Mouse (Mus musculus) liver, embryonic 14.5 days (tissue): ENCODE measurements at regions not wholly inside any gene's neighbourhood (a gene's known extent, or its start where the extent isn't known, plus 50 kb on each side); places are given as distances from the start of the nearest gene placed in this dataset.
"Not testable (repeated sequence)": the region's sequence is repeated elsewhere in the genome, so short reads cannot be mapped to it uniquely, and the experiment has no call there.

Experiments used
- ATAC-seq: fragments of 200-750 bp; cut with Nextera tagmentation; 2 replicates; pipeline ENCODE4 v1.8.0; 2017; ENCODE audit warnings: moderate number of reproducible peaks, mild to moderate bottlenecking, moderate library complexity; ENCODE audit not compliant: insufficient read depth
- DNase-seq, 3 experiments: peaks; one replicate each; pipeline ENCODE4 v3.0.0-alpha.2; 2012 to 2013; ENCODE audit warnings: low read depth in 3 of 3, low spot score in 3 of 3
- H3K27ac ChIP-seq: fragments of 300-500 bp; sonication (generic); 2 replicates; pipeline ENCODE4 v1.5.1; 2014; ENCODE audit warnings: moderate library complexity, mild to moderate bottlenecking, control low read depth, inconsistent platforms
- H3K27me3 ChIP-seq: fragments of 300-500 bp; sonication (generic); 2 replicates; pipeline ENCODE4 v1.6.1; 2014; ENCODE audit warnings: mild to moderate bottlenecking, low read length, moderate library complexity; ENCODE audit not compliant: control insufficient read depth, insufficient read depth
- H3K36me3 ChIP-seq: fragments of 300-500 bp; sonication (generic); replicated peaks from 2 replicates; pipeline ENCODE4 v1.6.1; 2014; ENCODE audit warnings: low read depth; ENCODE audit not compliant: control insufficient read depth, insufficient read depth
- H3K4me1 ChIP-seq, 2 experiments: fragments of 200-500 bp in 1 of 2; fragments of 300-500 bp in 1 of 2; sonication (generic) in 1 of 2; replicated peaks; 2 replicates each; pipeline ENCODE4 v1.6.1; 2012 to 2014; ENCODE audit warnings: antibody characterized with exemption in 1 of 2, inconsistent platforms in 1 of 2, low read length in 1 of 2; ENCODE audit not compliant: control insufficient read depth in 2 of 2, insufficient read depth in 2 of 2
- H3K4me2 ChIP-seq: fragments of 300-500 bp; sonication (generic); 2 replicates; pipeline ENCODE4 v1.6.1; 2014; ENCODE audit warnings: low read depth, mild to moderate bottlenecking, control low read depth, moderate library complexity
- H3K4me3 ChIP-seq, 2 experiments: fragments of 200-500 bp in 1 of 2; fragments of 300-500 bp in 1 of 2; sonication (generic) in 1 of 2; 2 replicates each; pipeline ENCODE4 v1.5.1; 2012 to 2014; ENCODE audit warnings: low read depth in 2 of 2, low read length in 2 of 2, mild to moderate bottlenecking in 2 of 2, control low read depth in 1 of 2, inconsistent platforms in 1 of 2, moderate library complexity in 1 of 2; ENCODE audit not compliant: insufficient read depth in 1 of 2
- H3K9ac ChIP-seq: fragments of 300-500 bp; sonication (generic); replicated peaks from 2 replicates; pipeline ENCODE4 v1.6.1; 2014; ENCODE audit warnings: mild to moderate bottlenecking, control low read depth, moderate library complexity
- H3K9me3 ChIP-seq: fragments of 300-500 bp; sonication (generic); 2 replicates; pipeline ENCODE4 v1.6.1; 2016; ENCODE audit warnings: low read length, mixed read lengths; ENCODE audit not compliant: control insufficient read depth
- CTCF ChIP-seq: IDR thresholded peaks from 2 replicates; pipeline ENCODE4 v1.5.1; 2016; ENCODE audit warnings: antibody characterized with exemption, low read depth, control low read depth
- EP300 ChIP-seq: IDR thresholded peaks from 2 replicates; pipeline ENCODE4 v1.6.1; 2016; ENCODE audit warnings: antibody characterized with exemption, low read depth
- WGBS: fragments of 180-500 bp; shearing (Covaris S2); extraction: QIAGEN DNeasy Blood & Tissue Kit; methylation state at CpG from one replicate; pipeline ENCODE4 v1.1.7; 2014; ENCODE audit not compliant: insufficient replicate concordance; 5-methylcytosine and 5-hydroxymethylcytosine counted together

DNA sequence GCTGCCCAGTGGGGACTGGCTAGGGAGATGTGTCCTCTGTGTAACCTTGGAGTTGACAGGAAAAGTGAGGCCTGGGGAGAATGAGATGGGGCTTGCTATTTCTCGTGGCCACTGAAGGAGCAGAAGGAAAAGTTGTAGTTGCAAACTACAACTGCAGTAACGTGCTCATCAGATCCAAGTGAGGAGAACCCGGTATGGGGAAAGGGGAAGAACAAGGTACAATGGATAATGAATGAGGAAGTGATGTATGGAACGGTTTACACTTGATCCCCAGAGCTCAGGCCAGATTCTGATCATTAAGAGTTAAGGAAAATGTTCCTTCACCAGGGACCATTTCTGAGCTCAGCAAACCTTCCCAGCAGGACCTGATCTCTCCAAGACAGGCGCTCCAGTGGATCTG, 92.6 kb downstream of the Phlda1 start:
- TF ChIP-seq CTCF, result no peak
- TF ChIP-seq EP300, result no peak
- Histone ChIP-seq H3K4me1 (peaks cover 17 to 48% of the 10 kb centered on the region in 2 experiments), H3K4me2 (no peak overlapping the region), H3K9ac (no peak overlapping the region), H3K36me3 (no peaks in the 10 kb centered on the region), H3K27me3 (no peaks in the 10 kb centered on the region), H3K9me3 (no peaks in the 10 kb centered on the region), H3K4me3 (no peak overlapping the region), H3K27ac (no peak overlapping the region)
- DNase-seq (no peak), ATAC-seq (no peak)
- 36% methylated on average over 5 of the region's 5 CpGs for WGBS

DNA sequence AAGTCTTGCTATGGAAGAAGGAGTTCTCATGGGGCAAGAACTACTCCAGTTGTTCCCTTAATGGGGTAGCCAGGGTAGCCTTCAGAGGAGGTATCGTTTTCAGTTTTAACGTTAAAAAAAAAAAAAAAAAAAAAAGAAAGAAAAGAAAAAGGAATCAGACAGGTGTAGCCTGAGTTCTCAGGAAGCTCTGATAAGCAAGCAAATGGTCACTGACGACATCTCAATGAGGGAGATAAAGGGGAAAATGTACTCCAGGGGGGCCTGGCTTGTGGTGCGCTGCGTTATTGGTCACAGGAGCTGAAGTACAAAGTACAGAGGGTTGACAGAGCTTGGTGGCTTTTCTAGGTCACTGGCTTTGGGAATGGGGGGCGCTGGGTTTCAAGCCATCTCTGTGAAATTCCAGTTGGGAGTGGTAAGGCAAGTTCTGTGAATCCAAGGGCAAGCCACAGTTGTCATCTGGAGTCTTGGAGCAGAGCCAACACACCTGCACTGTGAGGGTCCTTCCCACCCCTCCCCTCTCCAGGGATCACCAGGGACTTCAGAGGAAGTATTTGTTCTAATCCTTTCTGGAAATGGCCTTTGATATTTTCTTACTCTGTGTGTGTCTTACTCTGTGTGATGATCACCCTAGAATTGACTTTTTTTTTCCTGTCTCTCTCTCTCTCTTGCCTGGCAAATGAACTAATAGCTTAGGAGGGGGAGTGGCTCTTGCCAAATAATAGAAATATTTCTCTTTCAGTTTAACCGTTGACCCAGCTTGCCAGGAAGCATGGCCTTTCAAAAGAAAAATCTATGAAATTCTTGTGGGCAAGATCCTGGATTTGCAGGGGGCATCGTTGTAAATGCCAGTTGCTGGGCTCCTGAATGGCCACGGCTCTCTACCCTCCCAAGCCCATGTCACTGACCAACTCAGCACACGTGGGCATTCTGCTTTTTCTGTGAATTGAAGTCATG, 93.5 kb downstream of the Phlda1 start:
- 41% methylated on average over 10 of the region's 10 CpGs for WGBS
- Histone ChIP-seq H3K27me3 (no peaks in the 10 kb centered on the region), H3K27ac (no peak overlapping the region), H3K4me3 (no peak overlapping the region), H3K9ac (no peak overlapping the region), H3K36me3 (no peaks in the 10 kb centered on the region), H3K9me3 (no peaks in the 10 kb centered on the region), H3K4me1 (peaks cover 15 to 43% of the 10 kb centered on the region in 2 experiments), H3K4me2 (no peak overlapping the region)
- no peak for ATAC-seq
- TF ChIP-seq EP300 (no peak), CTCF (no peak)
- no peak for DNase-seq

DNA sequence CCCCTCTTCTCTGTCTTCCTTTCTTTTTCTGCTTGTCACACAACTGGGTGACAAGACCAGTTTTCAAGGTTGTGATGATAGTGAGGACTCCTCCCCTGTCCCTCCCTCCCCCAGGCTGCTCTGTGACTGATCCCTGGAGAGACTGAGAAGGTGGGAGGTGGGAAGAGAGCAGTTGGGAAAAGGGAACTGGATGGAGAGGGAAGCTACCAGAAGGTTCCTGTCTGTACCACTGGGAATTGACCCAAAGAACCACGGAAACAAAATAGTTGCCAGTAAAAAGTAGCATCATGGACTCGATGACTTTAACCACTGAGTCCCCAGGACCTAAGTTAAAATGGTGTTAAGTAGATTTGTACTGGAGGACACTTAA, 94.2 kb downstream of the Phlda1 start:
- no peak overlapping the region for H3K4me2 ChIP-seq
- WGBS, result 35% methylated on average over 2 of the region's 2 CpGs
- no peak for ATAC-seq
- H3K4me1 ChIP-seq, result peaks cover 9 to 37% of the 10 kb centered on the region in 2 experiments
- H3K9me3 ChIP-seq, result no peaks in the 10 kb centered on the region
- TF ChIP-seq CTCF, result no peak
- no peak for TF ChIP-seq EP300
- no peak for DNase-seq
- no peaks in the 10 kb centered on the region for H3K36me3 ChIP-seq
- H3K9ac ChIP-seq, result no peak overlapping the region
- no peak overlapping the region for H3K4me3 ChIP-seq
- H3K27me3 ChIP-seq, result no peaks in the 10 kb centered on the region
- no peak overlapping the region for H3K27ac ChIP-seq

DNA sequence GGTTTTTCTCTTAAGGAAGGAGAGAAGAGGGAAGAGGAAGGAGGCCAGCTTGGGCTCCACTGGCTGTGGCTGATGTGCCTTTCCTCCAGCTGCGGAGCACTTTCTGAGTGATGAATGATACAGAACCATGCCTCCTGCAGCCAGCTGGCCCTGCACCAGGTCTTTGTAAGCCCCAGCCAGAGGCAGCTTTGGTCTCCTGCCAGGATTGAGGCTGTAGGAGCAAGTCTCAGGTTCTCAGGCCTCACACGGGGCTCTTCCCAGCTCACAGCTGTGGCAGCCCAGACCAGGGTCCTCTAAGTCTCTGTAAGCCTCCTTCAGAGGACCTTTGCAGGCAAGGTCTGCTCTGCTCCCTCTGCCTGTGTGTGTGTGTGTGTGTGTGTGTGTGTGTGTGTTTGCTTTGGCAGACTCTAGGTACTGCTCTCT, 94.6 kb downstream of the Phlda1 start:
- Histone ChIP-seq H3K27me3 (no peaks in the 10 kb centered on the region), H3K27ac (no peak overlapping the region), H3K9me3 (no peaks in the 10 kb centered on the region), H3K9ac (no peak overlapping the region), H3K4me3 (no peak overlapping the region), H3K4me2 (no peak overlapping the region), H3K4me1 (peaks cover 4 to 32% of the 10 kb centered on the region in 2 experiments), H3K36me3 (no peaks in the 10 kb centered on the region)
- TF ChIP-seq CTCF (no peak), EP300 (no peak)
- ATAC-seq, result no peak
- WGBS, result 9% methylated on average over 2 of the region's 2 CpGs
- no peak for DNase-seq

DNA sequence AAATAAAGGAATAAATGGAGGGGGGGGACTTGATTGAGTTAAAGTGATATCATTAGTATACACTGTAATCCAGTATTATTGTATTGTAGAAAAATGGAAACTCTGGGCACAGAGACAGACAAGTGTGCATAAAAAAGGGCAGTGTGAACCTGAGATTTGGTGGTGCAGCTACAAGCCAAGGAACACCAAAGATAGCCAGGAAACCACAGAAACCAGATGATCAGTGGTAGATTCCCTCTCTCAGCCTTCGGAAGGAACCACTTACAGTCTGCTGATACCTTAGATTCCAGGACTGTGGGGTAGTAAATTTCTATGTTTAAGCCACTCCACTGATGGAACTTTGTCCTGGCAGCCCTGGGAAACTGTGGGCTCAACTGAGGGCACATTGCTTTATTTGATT, 97.1 kb downstream of the Phlda1 start:
- peaks cover 0 to 20% of the 10 kb centered on the region in 2 experiments; a peak in 2 of 4 replicates for H3K4me1 ChIP-seq
- no peak overlapping the region for H3K4me2 ChIP-seq
- no peak for DNase-seq
- TF ChIP-seq CTCF (no peak), EP300 (no peak)
- WGBS, result 12% methylated on average over 1 of the region's 1 CpGs
- no peak overlapping the region for H3K9ac ChIP-seq
- no peak overlapping the region for H3K27ac ChIP-seq
- H3K36me3 ChIP-seq, result no peaks in the 10 kb centered on the region
- no peaks in the 10 kb centered on the region for H3K9me3 ChIP-seq
- no peak overlapping the region for H3K4me3 ChIP-seq
- no peaks in the 10 kb centered on the region for H3K27me3 ChIP-seq
- no peak for ATAC-seq

DNA sequence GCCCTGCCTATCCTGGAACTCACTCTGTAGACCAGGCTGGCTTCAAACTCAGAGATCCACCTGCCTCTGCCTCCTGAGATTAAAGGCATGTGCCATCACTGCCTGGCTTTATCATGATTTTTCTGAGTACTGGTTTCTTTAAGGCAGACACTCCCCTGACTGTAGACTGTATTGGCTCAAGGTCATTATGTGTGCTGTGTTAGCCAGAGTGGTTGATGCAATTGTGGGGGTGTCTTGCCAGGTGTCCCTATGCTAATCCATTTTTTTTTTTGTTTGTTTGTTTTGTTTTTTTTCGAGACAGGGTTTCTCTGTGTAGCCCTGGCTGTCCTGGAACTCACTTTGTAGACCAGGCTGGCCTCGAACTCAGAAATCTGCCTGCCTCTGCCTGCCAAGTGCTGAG, 101.3 kb downstream of the Phlda1 start:
- not testable (repeated sequence) for H3K27me3 ChIP-seq, H3K9me3 ChIP-seq, DNase-seq, H3K27ac ChIP-seq, H3K4me2 ChIP-seq, H3K9ac ChIP-seq, H3K4me1 ChIP-seq, H3K36me3 ChIP-seq, ATAC-seq, H3K4me3 ChIP-seq
- 45% methylated on average over 2 of the region's 2 CpGs for WGBS
